Mouse (Mus musculus): ENCODE measurements at regions not wholly inside any gene's neighbourhood (a gene's known extent, or its start where the extent isn't known, plus 50 kb on each side); places are given as distances from the start of the nearest gene placed in this dataset.

GRCm38 (mm10) chr6:99931588-99931987 is 205.4 kb upstream of the Prok2 start:
- TF ChIP-seq MYC (IDR thresholded peaks at IDR 0.05; ENCODE audit: low read depth, low read length) = no peak
- no peak for TF ChIP-seq CTCF (IDR thresholded peaks at IDR 0.05 in 2 of 3, conservative IDR thresholded peaks at IDR 0.05 in 1 of 3; ENCODE audit: control insufficient read depth in 1 of 3, insufficient read depth in 1 of 3, low read depth in 2 of 3, low read length in 3 of 3, poor library complexity in 1 of 3, severe bottlenecking in 1 of 3)
- TF ChIP-seq EP300 (IDR thresholded peaks at IDR 0.05; ENCODE audit: low read depth in 1 of 2, low read length in 2 of 2) = no peak
- TF ChIP-seq GATA1 (IDR thresholded peaks at IDR 0.05; ENCODE audit: low read depth, low read length) = no peak
- no peak for TF ChIP-seq TBP (IDR thresholded peaks at IDR 0.05; ENCODE audit: low read depth, low read length)
- no peak for TF ChIP-seq POLR2A (IDR thresholded peaks at IDR 0.05; ENCODE audit: control insufficient read depth in 1 of 2, insufficient read depth in 1 of 2, low read depth in 1 of 2, low read length in 2 of 2, poor library complexity in 1 of 2)
- no peak for TF ChIP-seq ZKSCAN1 (IDR thresholded peaks at IDR 0.05; ENCODE audit: low read depth, low read length)
- no peak for TF ChIP-seq CHD2 (IDR thresholded peaks at IDR 0.05; ENCODE audit: low read length)
- no peak for TF ChIP-seq CHD1 (IDR thresholded peaks at IDR 0.05; ENCODE audit: low read depth, low read length)
- no peak for TF ChIP-seq TAL1 (IDR thresholded peaks at IDR 0.05; ENCODE audit: low read length)
- no peak for TF ChIP-seq USF2 (IDR thresholded peaks at IDR 0.05; ENCODE audit: borderline replicate concordance in 1 of 2, insufficient read depth in 1 of 2, low read depth in 1 of 2, low read length in 2 of 2)
- TF ChIP-seq MAX (IDR thresholded peaks at IDR 0.05; ENCODE audit: low read length) = no peak
- TF ChIP-seq POLR2AphosphoS2 (IDR thresholded peaks at IDR 0.05; ENCODE audit: low read length) = no peak

All from MEL (cell line).